Mouse (Mus musculus) liver, postnatal 0 days (tissue): ENCODE results near the gene Hnrnpab. TPM values are rescaled to one million over a fixed set of nuclear protein-coding genes. Genes with fewer than 3 reads are reported as not detected.

Source experiments
- ATAC-seq: fragments of 200-750 bp; cut with Nextera tagmentation; 2 replicates; pipeline ENCODE4 v1.8.0; 2017; ENCODE audit warnings: mild to moderate bottlenecking, moderate library complexity
- DNase-seq: peaks from one replicate; pipeline ENCODE4 v3.0.0-alpha.2; 2016
- H3K27ac ChIP-seq: fragments of 300-500 bp; sonication (generic); 2 replicates; pipeline ENCODE4 v1.5.1; 2014; ENCODE audit warnings: antibody characterized with exemption, moderate library complexity, mild to moderate bottlenecking, low read depth
- H3K27me3 ChIP-seq: fragments of 300-500 bp; sonication (generic); 2 replicates; pipeline ENCODE4 v1.6.1; 2014; ENCODE audit warnings: low read length, control low read depth, mixed read lengths; ENCODE audit not compliant: insufficient read depth
- H3K36me3 ChIP-seq: fragments of 300-500 bp; sonication (generic); replicated peaks from 2 replicates; pipeline ENCODE4 v1.6.1; 2014; ENCODE audit warnings: mild to moderate bottlenecking, control low read depth, low read length, moderate library complexity, mixed read lengths; ENCODE audit not compliant: insufficient read depth
- H3K4me1 ChIP-seq: fragments of 300-500 bp; sonication (generic); 2 replicates; pipeline ENCODE4 v1.6.1; 2014; ENCODE audit warnings: antibody characterized with exemption, mild to moderate bottlenecking, control low read depth; ENCODE audit not compliant: insufficient read depth
- H3K4me2 ChIP-seq: fragments of 300-500 bp; sonication (generic); 2 replicates; pipeline ENCODE4 v1.6.1; 2014; ENCODE audit warnings: low read depth, mild to moderate bottlenecking, low read length, moderate library complexity, mixed read lengths
- H3K4me3 ChIP-seq: fragments of 300-500 bp; sonication (generic); 2 replicates; pipeline ENCODE4 v1.5.1; 2014; ENCODE audit warnings: low read depth, low read length
- H3K9ac ChIP-seq: fragments of 300-500 bp; sonication (generic); replicated peaks from 2 replicates; pipeline ENCODE4 v1.6.1; 2014; ENCODE audit warnings: mild to moderate bottlenecking, moderate library complexity
- H3K9me3 ChIP-seq: fragments of 300-500 bp; sonication (generic); 2 replicates; pipeline ENCODE4 v1.6.1; 2016; ENCODE audit warnings: mild to moderate bottlenecking, control low read depth, low read length, mixed read lengths
- CTCF ChIP-seq: sonication (generic); IDR thresholded peaks from 2 replicates; pipeline ENCODE4 v1.5.1; 2016; ENCODE audit warnings: antibody characterized with exemption, low read depth
- EP300 ChIP-seq: IDR thresholded peaks from 2 replicates; pipeline ENCODE4 v1.6.1; 2016; ENCODE audit warnings: antibody characterized with exemption, low read depth, mild to moderate bottlenecking
- WGBS: fragments of 180-500 bp; shearing (Covaris S2); extraction: QIAGEN DNeasy Blood & Tissue Kit; methylation state at CpG from one replicate; pipeline ENCODE4 v1.1.7; 2014; ENCODE audit not compliant: insufficient replicate concordance; 5-methylcytosine and 5-hydroxymethylcytosine counted together
- polyA plus RNA-seq: library from polyadenylated mRNA; unstranded; fragments of >200 nt; fragmentation: Nextera tagmentation; extraction: Ambion mirVana; gene quantifications from 2 replicates; pipeline ENCODE4 v1.2.1, GENCODE M21; 2015

The Hnrnpab gene
- polyA plus RNA-seq, 1 experiment from 2014 or later = 114 TPM

GRCm38 (mm10) chr11:51551253-51551652 is 55.4 kb downstream of the Hnrnpab start:
- no peak overlapping the region for H3K4me3 ChIP-seq
- H3K36me3 ChIP-seq = no peaks in the 10 kb centered on the region
- H3K9me3 ChIP-seq = no peaks in the 10 kb centered on the region
- no peak for TF ChIP-seq EP300
- no peak for TF ChIP-seq CTCF
- no peak overlapping the region for H3K27ac ChIP-seq
- H3K27me3 ChIP-seq = no peaks in the 10 kb centered on the region
- no peak overlapping the region for H3K9ac ChIP-seq
- no peak for ATAC-seq
- no peaks in the 10 kb centered on the region for H3K4me1 ChIP-seq
- 23% methylated on average over 5 of the region's 5 CpGs for WGBS
- H3K4me2 ChIP-seq = no peak overlapping the region
- peak; percentile 32 for DNase-seq

Other genes with a start within 250 kb of the Hnrnpab start
- 14.5 TPM in 2 replicates for gene Phykpl, start 22.1 kb downstream of the Hnrnpab start, polyA plus RNA-seq
- gene Nhp2, start 12.9 kb upstream of the Hnrnpab start, polyA plus RNA-seq = 70.1 and 76.2 TPM in 2 replicates
- gene Rmnd5b, start 29.0 kb upstream of the Hnrnpab start, polyA plus RNA-seq = 13.0 and 16.0 TPM in 2 replicates
- 2.4 and 2.8 TPM in 2 replicates for gene N4bp3, start 44.0 kb upstream of the Hnrnpab start, polyA plus RNA-seq
- gene D930048N14Rik, start 44.1 kb upstream of the Hnrnpab start, polyA plus RNA-seq = 0.15 and 0.34 TPM in 2 replicates
- 61.9 and 66.5 TPM in 2 replicates for gene 0610009B22Rik, start 82.0 kb upstream of the Hnrnpab start, polyA plus RNA-seq
- gene Sec24a, start 156.8 kb upstream of the Hnrnpab start, polyA plus RNA-seq = 14.1 and 15.0 TPM in 2 replicates
- gene Sar1b, start 156.8 kb upstream of the Hnrnpab start, polyA plus RNA-seq = 204 TPM in 2 replicates